Mouse (Mus musculus): Measurements from ENCODE around the gene Leprot.

GRCm38 (mm10) chr4:101707953-101708352 is 60.4 kb downstream of the Leprot start:
- no peak for TF ChIP-seq POLR2A (IDR thresholded peaks at IDR 0.05; ENCODE audit: low read depth, low read length)
- TF ChIP-seq CTCF (IDR thresholded peaks at IDR 0.05; ENCODE audit: borderline replicate concordance, insufficient read depth, low read length): no peak

All from embryonic fibroblast, embryonic 13.5 days (primary cell).